Mouse (Mus musculus): ENCODE measurements at regions not wholly inside any gene's neighbourhood (a gene's known extent, or its start where the extent isn't known, plus 50 kb on each side); places are given as distances from the start of the nearest gene placed in this dataset.

DNA sequence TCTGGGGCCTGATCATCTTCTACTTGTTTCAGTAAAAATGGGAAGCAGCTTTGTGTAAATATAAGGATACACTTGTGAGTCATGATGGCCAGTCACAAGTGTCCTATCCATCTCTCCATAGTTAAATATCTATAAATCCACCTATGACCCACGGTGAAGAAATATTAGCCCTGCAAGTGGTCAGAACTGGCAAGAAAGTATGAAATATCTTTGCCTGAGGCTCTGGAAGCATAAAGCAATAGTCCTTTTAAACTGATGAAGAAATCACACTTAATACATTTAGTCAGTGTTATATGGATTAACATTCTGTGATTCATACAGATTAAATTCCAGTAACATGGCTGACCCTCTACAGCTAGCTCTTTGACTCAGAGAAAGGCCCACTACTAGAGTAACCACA is 134.8 kb upstream of the Klf6 start:
- no peak for ATAC-seq

DNA sequence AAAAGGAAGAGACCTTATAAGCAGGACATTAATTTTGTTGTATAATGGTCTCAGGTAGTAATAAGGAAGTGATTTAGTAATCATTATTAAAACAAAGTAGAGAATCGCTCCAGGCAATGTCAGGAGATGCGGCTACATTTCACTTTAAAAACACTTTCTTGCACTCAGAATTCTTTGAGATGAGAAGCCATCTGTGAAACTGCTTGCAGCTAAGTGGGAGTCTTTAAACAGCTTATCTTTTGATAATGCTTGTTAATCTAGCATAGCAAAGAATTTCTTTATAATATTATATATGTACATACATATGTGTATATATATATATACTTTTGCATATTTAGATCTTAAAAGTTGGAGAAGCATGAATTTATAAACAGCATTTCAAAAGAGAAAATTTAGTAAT is 133.1 kb upstream of the Klf6 start:
- ATAC-seq, result no peak

DNA sequence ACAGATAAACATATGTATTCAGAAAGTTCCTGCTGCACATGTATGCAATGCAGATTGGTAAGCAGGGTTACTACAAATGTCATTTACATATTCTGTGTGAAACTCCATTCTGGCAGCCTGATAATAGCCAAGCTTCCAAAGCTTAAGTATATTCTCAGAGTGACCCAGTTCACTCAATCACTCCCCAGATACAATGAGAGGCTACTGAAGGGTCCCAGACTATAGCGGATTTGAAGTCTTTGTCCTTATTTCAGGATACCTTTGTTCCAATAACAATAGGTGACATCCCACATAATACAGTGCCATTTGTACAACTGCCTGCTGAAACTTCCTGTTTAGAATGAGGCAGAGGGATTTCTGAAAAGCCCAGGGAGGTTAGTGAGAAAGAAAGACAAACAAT is 132.5 kb upstream of the Klf6 start:
- ATAC-seq, result no peak

DNA sequence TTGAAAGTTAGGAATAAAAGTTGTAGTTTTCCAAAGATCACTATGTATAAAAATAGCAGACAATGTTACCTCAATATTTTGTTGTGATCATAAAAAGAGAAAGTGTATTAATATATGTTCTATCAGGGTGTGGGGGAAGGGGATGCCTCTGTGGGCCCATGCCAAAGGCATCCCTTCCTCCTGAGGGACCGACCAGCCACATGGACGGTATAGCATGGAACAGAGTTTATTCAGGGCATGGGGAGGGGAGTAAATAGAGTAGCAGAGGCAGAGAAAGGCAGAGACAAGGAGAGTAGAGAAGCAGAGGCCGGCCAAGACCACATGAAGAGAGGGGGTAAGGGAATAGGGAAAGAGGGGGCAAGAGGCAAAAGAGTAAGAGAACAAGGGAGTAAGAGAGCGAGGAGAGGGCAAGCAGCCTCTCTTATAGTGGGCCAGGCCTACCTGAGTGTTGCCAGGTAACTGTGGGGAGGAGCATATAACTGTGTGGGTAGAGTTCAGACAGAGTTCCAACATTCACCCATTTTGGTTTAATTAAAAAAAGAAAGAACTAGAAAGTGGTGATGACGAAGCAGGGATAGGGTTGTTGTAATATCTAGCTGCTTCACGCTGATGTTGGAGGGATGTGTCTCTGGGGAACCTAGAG is 131.7 kb upstream of the Klf6 start:
- ATAC-seq, result no peak

- ATAC-seq, result no peak
Measured at GRCm38 (mm10) chr13:5732206-5732605, 129.1 kb upstream of the Klf6 start.

DNA sequence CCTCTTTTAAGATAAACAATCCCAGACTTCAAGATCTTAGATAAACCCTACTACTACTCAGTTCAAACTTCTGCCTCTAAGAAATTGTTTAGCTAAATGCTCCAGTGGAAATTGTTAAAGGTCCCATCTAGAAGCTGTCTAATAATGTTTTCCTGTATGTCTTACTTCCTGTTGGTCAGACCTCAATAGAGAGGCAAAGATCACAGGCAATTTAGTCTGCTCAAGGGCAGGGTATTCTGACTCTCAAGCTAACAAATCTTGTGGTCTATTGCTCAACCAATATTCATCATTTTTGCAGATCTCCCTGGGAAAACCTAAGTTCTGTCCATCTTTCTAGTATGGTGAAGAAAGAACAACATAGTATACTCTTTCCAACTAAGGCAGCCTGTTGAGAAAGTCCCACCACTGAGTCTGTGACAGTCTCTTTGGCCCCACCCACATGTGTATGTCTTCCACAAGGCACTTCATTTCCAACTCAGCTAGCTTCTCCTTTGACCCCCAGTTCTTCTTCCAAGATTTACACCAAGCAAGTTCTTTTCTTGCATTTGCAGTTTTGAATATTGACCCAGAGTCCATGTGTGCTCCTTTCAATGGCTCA is 126.2 kb upstream of the Klf6 start:
- ATAC-seq, result no peak

GRCm38 (mm10) chr13:5736472-5736871 is 124.8 kb upstream of the Klf6 start:
- no peak for ATAC-seq

- no peak for ATAC-seq
Measured at GRCm38 (mm10) chr13:5737214-5737613, 124.1 kb upstream of the Klf6 start.

- no peak for ATAC-seq
Measured at GRCm38 (mm10) chr13:5740805-5741204, 120.5 kb upstream of the Klf6 start.

GRCm38 (mm10) chr13:5744949-5745348 is 116.3 kb upstream of the Klf6 start:
- ATAC-seq, result no peak

- peak; percentile 86 for ATAC-seq
Measured at GRCm38 (mm10) chr13:5757176-5757575, 104.1 kb upstream of the Klf6 start.

DNA sequence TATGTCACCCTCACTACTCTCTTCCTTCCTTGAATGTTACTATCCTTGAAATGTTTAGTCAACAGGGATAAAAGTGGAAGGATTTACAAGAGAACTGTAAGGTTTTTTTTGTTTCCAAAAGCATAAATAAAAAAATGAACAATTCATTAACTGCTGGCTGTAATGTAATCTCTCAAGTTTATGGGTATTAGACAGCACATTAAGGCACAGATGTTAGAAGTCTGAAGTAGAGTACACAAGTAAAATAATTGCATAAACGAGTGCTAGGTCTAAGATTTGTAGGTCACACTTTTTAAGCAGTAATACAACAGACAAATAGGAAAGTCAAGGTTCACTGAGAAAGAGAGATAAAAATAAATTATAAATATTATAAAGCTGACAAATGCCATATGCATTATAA is 103.3 kb upstream of the Klf6 start:
- ATAC-seq, result no peak

DNA sequence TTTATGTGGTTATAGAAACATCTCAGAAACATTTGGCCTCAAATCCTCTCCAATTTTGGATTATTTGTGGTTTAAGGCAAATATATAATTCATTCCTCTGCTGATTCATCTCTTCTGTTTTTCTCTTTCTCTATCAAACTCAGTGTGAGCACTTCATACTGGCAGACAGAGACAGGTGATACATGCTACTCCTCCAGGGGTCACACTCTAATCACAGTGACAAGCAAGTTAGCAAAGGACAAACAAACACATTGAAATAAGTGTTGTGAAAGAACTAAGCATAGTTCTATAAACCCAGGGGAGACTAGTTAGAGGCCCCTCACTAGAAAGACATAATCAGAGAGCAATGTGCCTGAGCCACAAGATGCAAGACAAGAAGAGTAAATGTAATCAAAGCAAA is 101.3 kb upstream of the Klf6 start:
- ATAC-seq, result no peak

DNA sequence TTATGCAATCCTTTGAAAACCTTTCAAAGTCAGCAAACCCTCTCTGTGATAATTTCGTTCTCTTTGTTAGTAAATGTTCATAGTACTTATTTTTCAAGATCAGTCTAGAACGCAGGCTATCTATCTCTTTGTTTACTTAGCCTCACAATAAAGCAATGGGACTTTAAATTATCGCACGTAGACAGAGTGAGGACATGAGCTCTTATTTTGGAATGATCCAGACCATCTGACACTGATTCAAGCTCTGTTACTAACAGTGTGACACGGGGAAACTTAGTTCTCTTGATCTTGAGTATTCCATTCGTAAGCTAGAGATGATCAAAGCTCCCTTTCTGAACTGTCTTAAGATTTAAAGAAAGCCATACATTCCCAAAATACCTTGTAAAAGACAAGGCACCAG is 94.9 kb upstream of the Klf6 start:
- no peak for ATAC-seq

- ATAC-seq, result no peak
Measured at GRCm38 (mm10) chr13:5767202-5767601, 94.1 kb upstream of the Klf6 start.

- ATAC-seq, result no peak
Measured at GRCm38 (mm10) chr13:5768699-5769098, 92.6 kb upstream of the Klf6 start.

- ATAC-seq, result peak; percentile 51
Measured at GRCm38 (mm10) chr13:5769283-5770260, 91.7 kb upstream of the Klf6 start.

DNA sequence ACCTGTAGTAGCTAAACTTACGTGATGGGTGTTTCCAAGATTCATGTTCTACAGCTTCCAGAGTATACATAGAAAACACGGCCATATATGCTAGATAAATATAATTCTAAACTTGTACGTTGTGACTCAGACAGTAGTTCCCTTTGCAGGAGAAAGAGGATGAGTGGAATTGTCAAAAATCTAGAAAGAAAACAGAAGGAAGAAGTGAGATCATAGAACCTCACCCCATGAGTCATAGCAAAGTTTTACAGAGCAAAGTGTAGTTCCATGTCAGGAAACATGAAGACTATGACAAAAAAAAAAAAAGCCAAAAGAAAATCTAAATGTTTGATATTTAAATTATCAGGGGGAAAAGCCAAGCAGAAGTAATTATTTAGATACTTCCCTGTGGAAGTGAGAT is 87.5 kb upstream of the Klf6 start:
- no peak for ATAC-seq

GRCm38 (mm10) chr13:5778443-5779171 is 82.7 kb upstream of the Klf6 start:
- peak; percentile 57 for ATAC-seq

- ATAC-seq, result peak; percentile 90
Measured at GRCm38 (mm10) chr13:5779410-5779809, 81.9 kb upstream of the Klf6 start.

GRCm38 (mm10) chr13:5782540-5782939 is 78.7 kb upstream of the Klf6 start:
- ATAC-seq, result no peak

DNA sequence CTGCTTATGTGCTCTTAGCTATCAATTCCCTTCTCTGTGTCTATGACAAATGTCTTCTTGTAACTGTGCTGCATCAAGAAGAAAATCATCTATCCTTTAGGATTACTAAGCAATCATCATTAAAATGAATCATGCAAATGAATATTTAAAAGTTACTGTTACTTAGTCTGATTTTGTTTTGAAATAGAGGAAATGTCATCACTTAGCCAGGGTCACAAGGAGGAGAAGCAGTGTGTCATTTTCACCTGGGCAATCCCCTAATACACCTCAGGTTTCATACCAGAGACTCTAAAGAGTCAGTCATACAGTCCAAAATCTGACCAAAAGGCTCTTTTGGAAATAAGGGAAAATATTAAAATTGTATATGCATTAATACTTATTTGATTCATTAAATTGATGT is 74.2 kb upstream of the Klf6 start:
- ATAC-seq, result no peak

DNA sequence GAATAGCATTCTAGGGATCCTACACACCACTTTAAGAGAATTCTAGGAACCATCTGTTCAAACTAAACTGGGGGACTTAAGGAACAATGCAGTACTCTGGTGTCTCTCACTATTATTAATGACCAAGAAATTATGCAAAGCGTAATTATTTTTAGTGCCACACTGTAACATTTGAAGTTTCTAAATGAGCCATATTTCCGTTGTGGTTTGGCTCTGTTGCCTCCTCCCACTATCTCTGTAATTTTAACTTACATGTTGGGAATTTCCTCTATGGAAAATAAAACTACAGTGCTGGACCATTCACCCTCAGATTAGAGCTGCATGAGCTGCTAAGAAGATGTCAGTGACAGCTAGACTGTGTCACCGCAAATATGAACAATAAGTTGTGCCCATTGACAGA is 72.0 kb upstream of the Klf6 start:
- ATAC-seq, result peak; percentile 77

Measured in inflammation-experienced regulatory T-cells, adult 6 months (primary cell).